29 mouse cellular contexts compared by ENCODE assay signal in genomic region chr13:99096837-99097236, GRCm38 (mm10).
DNase-seq lines count a peak whose midpoint lies in the region; ATAC-seq lines count a peak whose summit lies in the region.
"Had no signal": no experiment of that assay in that cellular context is flagged by ENCODE, and none has a peak within 500 bp of the region (broad histone marks: within the 10 kb centered on the region; RNA-seq: fewer than 3 reads in every experiment).

No protein-coding gene starts in this region.

- WGBS in heart, embryonic 10.5 days: 92% methylated on average over 6 of the region's 6 CpGs
- 94% methylated on average over 6 of the region's 6 CpGs for WGBS in midbrain, embryonic 11.5 days
- 87% methylated on average over 6 of the region's 6 CpGs for WGBS in midbrain, embryonic 14.5 days

- H3K4me1 ChIP-seq in heart, embryonic 10.5 days: peaks cover 20% of the 10 kb centered on the region
- H3K4me1 ChIP-seq in midbrain, embryonic 11.5 days (ENCODE audit: control insufficient read depth, insufficient read depth, low read length): peaks cover 14% of the 10 kb centered on the region
- peaks cover 24% of the 10 kb centered on the region for H3K4me1 ChIP-seq in midbrain, embryonic 14.5 days (ENCODE audit: control insufficient read depth, insufficient read depth, low read length)

- no peaks in the 10 kb centered on the region for H3K36me3 ChIP-seq in heart, embryonic 10.5 days
- H3K36me3 ChIP-seq in midbrain, embryonic 11.5 days (ENCODE audit: control insufficient read depth, insufficient read depth, low read length): no peaks in the 10 kb centered on the region
- H3K36me3 ChIP-seq in midbrain, embryonic 14.5 days (ENCODE audit: control insufficient read depth, insufficient read depth, low read length): no peaks in the 10 kb centered on the region
- H3K36me3 ChIP-seq: embryonic facial prominence, embryonic 13.5 days; embryonic facial prominence, embryonic 15.5 days; forebrain, embryonic 10.5 days; forebrain, embryonic 12.5 days; G1E had no signal

- peak; percentile 42 for DNase-seq in heart, adult 11 months
- DNase-seq in heart, embryonic 10.5 days (ENCODE audit: low spot score): no peak
- peak; percentile 35 for DNase-seq in layer of hippocampus, adult 9-11 months
- no peak for DNase-seq in layer of hippocampus, postnatal 25 days (ENCODE audit: extremely low spot score in 1 of 2, low spot score in 1 of 2)
- DNase-seq in midbrain, embryonic 11.5 days (ENCODE audit: low spot score, missing footprints): peak; percentile 57
- DNase-seq in midbrain, embryonic 14.5 days: no peak
- DNase-seq in brain, adult 2 months (ENCODE audit: low read depth, low spot score): peak; percentile 66
- DNase-seq: adrenal gland, adult 8-10 months; adrenal gland, postnatal 14 days; adrenal gland, postnatal 36 days; B cell, adult 2 months; cerebellum, adult 11 months; cerebellum, adult 18-20 months; cerebellum, adult 8-10 months; cerebellum, adult 9-11 months; cerebellum, postnatal 14 days; cerebellum, postnatal 36 days; embryo, embryonic 11 days had no signal

- H3K9ac ChIP-seq in midbrain, embryonic 11.5 days (ENCODE audit: low read length): no peak overlapping the region
- no peak overlapping the region for H3K9ac ChIP-seq in midbrain, embryonic 14.5 days (replicated peaks; ENCODE audit: low read length)
- H3K9ac ChIP-seq: embryonic facial prominence, embryonic 13.5 days; embryonic facial prominence, embryonic 15.5 days; forebrain, embryonic 12.5 days had no signal

- H3K27me3 ChIP-seq in heart, embryonic 10.5 days (ENCODE audit: insufficient read depth, poor library complexity, severe bottlenecking): peaks cover 40% of the 10 kb centered on the region
- H3K27me3 ChIP-seq in midbrain, embryonic 11.5 days (ENCODE audit: control insufficient read depth, insufficient read depth, low read length): no peaks in the 10 kb centered on the region
- H3K27me3 ChIP-seq in midbrain, embryonic 14.5 days (ENCODE audit: control insufficient read depth, insufficient read depth, low read length): no peaks in the 10 kb centered on the region
- H3K27me3 ChIP-seq: CH12.LX; embryonic facial prominence, embryonic 13.5 days; embryonic facial prominence, embryonic 15.5 days; forebrain, embryonic 12.5 days; Patski had no signal

- ATAC-seq in midbrain, embryonic 11.5 days (ENCODE audit: low FRiP score): no peak
- ATAC-seq in midbrain, embryonic 14.5 days (ENCODE audit: low FRiP score, low TSS enrichment): no peak
- ATAC-seq: activated CD4-positive, CD25-positive, alpha-beta regulatory T cell, adult 4 months; CD4-positive, CD25-positive, alpha-beta regulatory T cell, adult 4 months; forebrain, embryonic 14.5 days; Patski had no signal

- H3K9me3 ChIP-seq in heart, embryonic 10.5 days: no peaks in the 10 kb centered on the region
- no peaks in the 10 kb centered on the region for H3K9me3 ChIP-seq in midbrain, embryonic 11.5 days (ENCODE audit: control insufficient read depth, low read length)
- no peaks in the 10 kb centered on the region for H3K9me3 ChIP-seq in midbrain, embryonic 14.5 days (ENCODE audit: control insufficient read depth, low read length)
- H3K9me3 ChIP-seq: embryonic facial prominence, embryonic 13.5 days; embryonic facial prominence, embryonic 15.5 days; forebrain, embryonic 10.5 days; forebrain, embryonic 12.5 days; G1E had no signal

- no peak overlapping the region for H3K27ac ChIP-seq in heart, embryonic 10.5 days
- H3K27ac ChIP-seq in midbrain, embryonic 11.5 days (ENCODE audit: low read depth, low read length): no peak overlapping the region
- no peak overlapping the region for H3K27ac ChIP-seq in midbrain, embryonic 14.5 days (replicated peaks; ENCODE audit: low read depth, low read length)
- H3K27ac ChIP-seq: embryonic facial prominence, embryonic 13.5 days; embryonic facial prominence, embryonic 15.5 days; forebrain, embryonic 10.5 days; forebrain, embryonic 12.5 days had no signal

- H3K4me2 ChIP-seq in midbrain, embryonic 11.5 days: no peak overlapping the region
- no peak overlapping the region for H3K4me2 ChIP-seq in midbrain, embryonic 14.5 days (ENCODE audit: low read length)
- H3K4me2 ChIP-seq: embryonic facial prominence, embryonic 13.5 days; embryonic facial prominence, embryonic 15.5 days; forebrain, embryonic 12.5 days had no signal

- H3K4me3 ChIP-seq in heart, embryonic 10.5 days: no peak overlapping the region
- H3K4me3 ChIP-seq in midbrain, embryonic 11.5 days (ENCODE audit: low read depth, low read length): no peak overlapping the region
- no peak overlapping the region for H3K4me3 ChIP-seq in midbrain, embryonic 14.5 days (replicated peaks; ENCODE audit: low read depth, low read length)
- H3K4me3 ChIP-seq: embryonic facial prominence, embryonic 13.5 days; embryonic facial prominence, embryonic 15.5 days; erythroblast, embryonic 14.5 days; forebrain, embryonic 10.5 days; forebrain, embryonic 12.5 days had no signal

Comparison
In these comparisons a context has a peak if more than half of its experiments do, and no peak if none do; other contexts are left out.
1. DNase-seq: peak in heart, adult 11 months (single experiment), layer of hippocampus, adult 9-11 months (single experiment), midbrain, embryonic 11.5 days (single experiment) and brain, adult 2 months (single experiment); none in heart, embryonic 10.5 days (single experiment), layer of hippocampus, postnatal 25 days (0 of 2) and midbrain, embryonic 14.5 days (single experiment).